Mouse (Mus musculus) forebrain, embryonic 11.5 days (tissue): Measurements from ENCODE around the gene Rps27rt. TPM values are rescaled to one million over a fixed set of nuclear protein-coding genes. Genes with fewer than 3 reads are reported as not detected.

ENCODE experiments used
- ATAC-seq: fragments of 200-750 bp; cut with Nextera tagmentation; replicated peaks from 2 replicates; pipeline ENCODE4 v1.8.0; 2017; ENCODE audit warnings: moderate TSS enrichment; ENCODE audit not compliant: low FRiP score
- DNase-seq: peaks from one replicate; pipeline ENCODE4 v3.0.0-alpha.2; 2017; ENCODE audit warnings: low spot score
- H3K27ac ChIP-seq: fragments of 300-500 bp; sonication (generic); 2 replicates; pipeline ENCODE4 v1.5.1; 2014; ENCODE audit warnings: low read depth, low read length
- H3K27me3 ChIP-seq: fragments of 300-500 bp; sonication (generic); 2 replicates; pipeline ENCODE4 v1.6.1; 2014; ENCODE audit warnings: mild to moderate bottlenecking, low read length, mixed read lengths; ENCODE audit not compliant: control insufficient read depth, insufficient read depth
- H3K36me3 ChIP-seq: fragments of 300-500 bp; sonication (generic); 2 replicates; pipeline ENCODE4 v1.6.1; 2014; ENCODE audit warnings: mild to moderate bottlenecking, low read length, moderate library complexity, mixed read lengths; ENCODE audit not compliant: control insufficient read depth, insufficient read depth
- H3K4me1 ChIP-seq: fragments of 300-500 bp; sonication (generic); replicated peaks from 2 replicates; pipeline ENCODE4 v1.6.1; 2014; ENCODE audit warnings: low read length, mixed read lengths; ENCODE audit not compliant: control insufficient read depth, insufficient read depth
- H3K4me2 ChIP-seq: fragments of 300-500 bp; sonication (generic); 2 replicates; pipeline ENCODE4 v1.6.1; 2014; ENCODE audit warnings: low read depth, mild to moderate bottlenecking, low read length, moderate library complexity, mixed read lengths; ENCODE audit not compliant: severe bottlenecking
- H3K4me3 ChIP-seq: fragments of 300-500 bp; sonication (generic); 2 replicates; pipeline ENCODE4 v1.5.1; 2014; ENCODE audit warnings: low read depth, low read length
- H3K9ac ChIP-seq: fragments of 300-500 bp; sonication (generic); 2 replicates; pipeline ENCODE4 v1.6.1; 2014; ENCODE audit warnings: low read length
- H3K9me3 ChIP-seq: fragments of 300-500 bp; sonication (generic); 2 replicates; pipeline ENCODE4 v1.6.1; 2016; ENCODE audit warnings: low read length, mixed read lengths; ENCODE audit not compliant: control insufficient read depth
- WGBS: fragments of 180-500 bp; shearing (Covaris S2); extraction: QIAGEN DNeasy Blood & Tissue Kit; methylation state at CpG from one replicate; pipeline ENCODE4 v1.1.7; 2014; 5-methylcytosine and 5-hydroxymethylcytosine counted together
- polyA plus RNA-seq: library from polyadenylated mRNA; unstranded; fragments of >200 nt; fragmentation: Nextera tagmentation; extraction: Ambion mirVana; gene quantifications from 2 replicates; pipeline ENCODE4 v1.2.1, GENCODE M21; 2014

Gene Rps27rt
- polyA plus RNA-seq, 1 experiment from 2014 or later, result 355 TPM

DNA sequence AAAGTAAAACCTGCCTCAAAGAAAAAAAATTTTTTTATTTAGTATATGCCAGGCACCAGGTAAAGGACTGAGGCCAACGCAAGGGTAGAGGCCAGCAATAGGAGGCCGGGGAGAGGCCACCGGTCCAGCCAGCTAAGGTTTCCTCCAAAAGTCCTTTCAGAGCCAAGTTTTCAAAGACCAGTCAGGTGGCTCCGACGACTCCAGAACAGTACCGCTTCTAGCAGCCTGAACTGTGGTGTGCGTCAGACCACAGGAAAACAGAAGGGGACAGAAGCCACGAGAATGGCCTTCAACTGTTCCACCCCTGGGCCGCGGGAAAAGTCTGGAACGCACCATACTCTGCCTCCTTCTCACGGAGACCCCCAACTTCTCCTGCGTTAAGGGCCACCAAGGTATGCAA is 49.9 kb downstream of the Rps27rt start:
- ATAC-seq (no peak), DNase-seq (no peak)
- H3K4me1 ChIP-seq, result peaks cover 6% of the 10 kb centered on the region; the same call in 1 of the 2 replicates
- peak overlapping the region; percentile 72 for H3K4me3 ChIP-seq
- H3K9me3 ChIP-seq, result no peaks in the 10 kb centered on the region
- WGBS, result 25% methylated on average over 13 of the region's 13 CpGs
- no peaks in the 10 kb centered on the region for H3K27me3 ChIP-seq
- H3K9ac ChIP-seq, result peak overlapping the region; percentile 69; the same call in 1 of the 2 replicates
- H3K4me2 ChIP-seq, result peak overlapping the region; percentile 90
- H3K36me3 ChIP-seq, result no peaks in the 10 kb centered on the region
- no peak overlapping the region for H3K27ac ChIP-seq

Other genes with a start within 250 kb of the Rps27rt start
- gene Cmtm7, start 200.9 kb downstream of the Rps27rt start, polyA plus RNA-seq, result 50.6 and 63.5 TPM in 2 replicates
- 19.1 and 21.2 TPM in 2 replicates for gene Cmtm8, start 138.6 kb downstream of the Rps27rt start, polyA plus RNA-seq
- 11.2 and 12.3 TPM in 2 replicates for gene Gpd1l, start 48.8 kb downstream of the Rps27rt start, polyA plus RNA-seq
- 1.0 and 1.6 TPM in 2 replicates for gene Osbpl10, start 4.2 kb downstream of the Rps27rt start, polyA plus RNA-seq